Mouse (Mus musculus) erythroblast, embryonic 14.5 days (primary cell): Measurements from ENCODE around the gene Lpcat2.

Source experiments
- GATA1 ChIP-seq: IDR thresholded peaks from 2 replicates; pipeline ENCODE4 v1.6.1; 2012; ENCODE audit warnings: low read length, inconsistent platforms, mixed read lengths
- TAL1 ChIP-seq: IDR thresholded peaks from 3 replicates; pipeline ENCODE4 v1.6.1; 2012; ENCODE audit warnings: low read length, inconsistent platforms, mixed read lengths

GRCm38 (mm10) chr8:92899590-92899989 lies 44.5 kb downstream of the Lpcat2 start:
- TF ChIP-seq TAL1 (no peak), GATA1 (no peak)
